Mouse (Mus musculus) liver, adult 2 months (tissue): ENCODE measurements around the gene Chil4. TPM values are rescaled to one million over a fixed set of nuclear protein-coding genes. Genes with fewer than 3 reads are reported as not detected.
"Not testable (repeated sequence)": the region's sequence is repeated elsewhere in the genome, so short reads cannot be mapped to it uniquely, and the experiment has no call there.

Experiments
- DNase-seq: peaks from one replicate; pipeline ENCODE4 v3.0.0-alpha.2; 2011; ENCODE audit warnings: low read depth, low spot score; ENCODE audit errors: extremely low read depth
- H3K27ac ChIP-seq: fragments of 200-500 bp; replicated peaks from 2 replicates; pipeline ENCODE4 v1.5.1; 2012; ENCODE audit warnings: low read depth, mild to moderate bottlenecking, control low read depth, inconsistent platforms, low read length; ENCODE audit not compliant: insufficient read depth
- H3K27me3 ChIP-seq: fragments of 200-500 bp; 2 replicates; pipeline ENCODE4 v1.6.1; 2012; ENCODE audit warnings: mild to moderate bottlenecking, moderate library complexity, low read length, inconsistent platforms; ENCODE audit not compliant: control insufficient read depth, insufficient read depth
- H3K36me3 ChIP-seq: fragments of 200-500 bp; 2 replicates; pipeline ENCODE4 v1.6.1; 2012; ENCODE audit warnings: low read length, inconsistent platforms; ENCODE audit not compliant: control insufficient read depth, insufficient read depth
- H3K4me1 ChIP-seq: fragments of 200-500 bp; 2 replicates; pipeline ENCODE4 v1.6.1; 2011; ENCODE audit warnings: low read length; ENCODE audit not compliant: control insufficient read depth, insufficient read depth
- H3K4me3 ChIP-seq: fragments of 200-500 bp; 2 replicates; pipeline ENCODE4 v1.5.1; 2011; ENCODE audit warnings: low read depth, mild to moderate bottlenecking, control low read depth, low read length, moderate library complexity; ENCODE audit not compliant: insufficient read depth
- H3K79me2 ChIP-seq: fragments of 200-500 bp; 2 replicates; pipeline ENCODE4 v1.6.1; 2012; ENCODE audit warnings: inconsistent platforms, mild to moderate bottlenecking, low read length, moderate library complexity; ENCODE audit not compliant: control insufficient read depth, insufficient read depth
- H3K9ac ChIP-seq: fragments of 200-500 bp; 2 replicates; pipeline ENCODE4 v1.6.1; 2012; ENCODE audit warnings: low read depth, mild to moderate bottlenecking, control low read depth, inconsistent platforms, low read length
- CTCF ChIP-seq: fragments of 200-500 bp; IDR thresholded peaks from 2 replicates; pipeline ENCODE4 v1.5.1; 2011; ENCODE audit warnings: low read depth, low read length, control low read depth
- POLR2A ChIP-seq: fragments of 200-500 bp; IDR thresholded peaks from 2 replicates; pipeline ENCODE4 v1.6.1; 2011; ENCODE audit warnings: low read length, control low read depth; ENCODE audit not compliant: insufficient read depth; ENCODE audit errors: extremely low read depth
- WGBS: fragments of 180-500 bp; shearing (Covaris S2); methylation state at CpG from one replicate; pipeline ENCODE4 v1.1.7; 2018; 5-methylcytosine and 5-hydroxymethylcytosine counted together
- polyA plus RNA-seq: library from polyadenylated mRNA; depleted of rRNA; stranded (reverse); fragments of >200 nt; gene quantifications from 2 replicates; pipeline ENCODE4 v1.2.3, GENCODE M21; 2012; rRNA removed
- total RNA-seq: library from RNA; depleted of rRNA; stranded (reverse); fragments of >200 nt; gene quantifications from 2 replicates; pipeline ENCODE4 v1.2.3, GENCODE M21; 2014; rRNA removed

Chil4 gene
- total RNA-seq, result 0.13 TPM in 1 of 2 replicates, not detected in the other
- polyA plus RNA-seq, result not detected in 2 replicates

GRCm38 (mm10) chr3:106219407-106219806 lies at the start of gene Chil4:
Chil4 (minus strand) TSS chr3:106219507.
- WGBS, result 92% methylated on average over 2 of the region's 2 CpGs
- H3K9ac ChIP-seq, result no peak within 1 kb of the TSS

GRCm38 (mm10) chr3:106265854-106266253 lies 46.5 kb upstream of the Chil4 start:
- Histone ChIP-seq H3K4me3 (no peak overlapping the region), H3K9ac (no peak overlapping the region), H3K27ac (no peak overlapping the region), H3K27me3 (no peaks in the 10 kb centered on the region), H3K4me1 (no peaks in the 10 kb centered on the region), H3K36me3 (no peaks in the 10 kb centered on the region), H3K79me2 (no peaks in the 10 kb centered on the region)
- WGBS, result 66% methylated on average over 2 of the region's 2 CpGs
- DNase-seq, result no peak
- no peak for TF ChIP-seq CTCF
- TF ChIP-seq POLR2A, result no peak

More at GRCm38 (mm10) chr3:106219407-106219806, at the start of gene Chil4:
- H3K36me3 ChIP-seq, result no peaks in the 10 kb centered on the region
- no peaks in the 10 kb centered on the region for H3K27me3 ChIP-seq
- no peaks in the 10 kb centered on the region for H3K79me2 ChIP-seq
- no peak for TF ChIP-seq POLR2A
- TF ChIP-seq CTCF, result no peak
- no peak within 1 kb of the TSS for H3K4me3 ChIP-seq
- no peaks in the 10 kb centered on the region; the same call in 1 of the 2 replicates for H3K4me1 ChIP-seq
- DNase-seq, result no peak
- H3K27ac ChIP-seq, result no peak within 1 kb of the TSS

DNA sequence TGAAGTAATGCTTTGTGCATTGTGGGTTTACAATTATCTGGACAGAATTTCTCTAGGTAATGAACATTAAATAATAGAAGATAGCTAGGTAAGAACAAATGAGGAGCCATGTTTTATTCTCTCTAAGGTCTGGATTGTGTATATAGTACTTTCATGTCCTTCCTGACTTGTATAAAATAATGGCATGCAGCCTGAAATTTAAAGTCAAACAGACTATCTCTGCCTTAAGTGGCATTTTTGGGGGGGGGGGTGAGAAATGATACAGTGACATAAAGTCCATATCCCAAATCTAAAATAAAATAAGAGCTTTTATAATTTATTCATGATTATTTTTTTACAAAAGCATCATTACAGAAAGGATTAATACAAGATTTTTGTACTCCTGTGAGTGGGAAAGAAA lies 45.5 kb upstream of the Chil4 start:
- no peak for TF ChIP-seq POLR2A
- no peak for TF ChIP-seq CTCF
- Histone ChIP-seq H3K27me3 (no peaks in the 10 kb centered on the region), H3K9ac (no peak overlapping the region), H3K36me3 (no peaks in the 10 kb centered on the region), H3K4me3 (no peak overlapping the region), H3K79me2 (no peaks in the 10 kb centered on the region), H3K4me1 (no peaks in the 10 kb centered on the region), H3K27ac (no peak overlapping the region)
- no peak for DNase-seq

DNA sequence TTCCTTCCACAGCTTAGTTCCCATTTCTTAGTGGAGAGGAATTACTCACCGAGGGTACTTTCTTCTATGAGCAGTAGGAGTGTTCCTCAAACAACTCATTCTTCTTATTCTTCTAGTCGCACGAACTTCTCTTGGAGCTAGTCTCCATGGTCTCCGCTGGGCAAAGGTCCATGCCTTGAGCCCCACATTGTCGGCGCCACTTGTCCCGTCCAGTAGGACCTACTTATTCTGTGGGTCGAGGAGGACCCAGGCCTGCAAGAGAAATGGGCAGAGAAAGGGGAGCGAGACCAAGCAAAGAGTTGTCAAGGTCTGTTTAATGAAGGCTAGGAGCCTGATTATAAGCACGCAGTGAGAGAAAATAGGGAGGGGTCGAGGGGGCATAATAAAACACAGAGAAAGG lies 37.8 kb upstream of the Chil4 start:
- not testable (repeated sequence) for H3K9ac ChIP-seq, H3K4me3 ChIP-seq, H3K27me3 ChIP-seq, DNase-seq, H3K4me1 ChIP-seq, H3K36me3 ChIP-seq, H3K27ac ChIP-seq, H3K79me2 ChIP-seq
- WGBS, result 87% methylated on average over 11 of the region's 11 CpGs

GRCm38 (mm10) chr3:106252719-106253118 lies 33.4 kb upstream of the Chil4 start:
- H3K27me3 ChIP-seq, result no peaks in the 10 kb centered on the region
- H3K4me1 ChIP-seq, result no peaks in the 10 kb centered on the region
- H3K9ac ChIP-seq, result no peak overlapping the region
- H3K4me3 ChIP-seq, result no peak overlapping the region
- no peaks in the 10 kb centered on the region for H3K36me3 ChIP-seq
- TF ChIP-seq POLR2A (no peak), CTCF (no peak)
- no peaks in the 10 kb centered on the region for H3K79me2 ChIP-seq
- H3K27ac ChIP-seq, result no peak overlapping the region
- 81% methylated on average over 6 of the region's 6 CpGs for WGBS
- DNase-seq, result no peak

GRCm38 (mm10) chr3:106250763-106251399 lies 31.6 kb upstream of the Chil4 start:
- H3K9ac ChIP-seq, H3K4me1 ChIP-seq, H3K79me2 ChIP-seq, H3K4me3 ChIP-seq, H3K27me3 ChIP-seq, H3K27ac ChIP-seq, DNase-seq, H3K36me3 ChIP-seq: not testable (repeated sequence)
- 75% methylated on average over 5 of the region's 5 CpGs for WGBS

DNA sequence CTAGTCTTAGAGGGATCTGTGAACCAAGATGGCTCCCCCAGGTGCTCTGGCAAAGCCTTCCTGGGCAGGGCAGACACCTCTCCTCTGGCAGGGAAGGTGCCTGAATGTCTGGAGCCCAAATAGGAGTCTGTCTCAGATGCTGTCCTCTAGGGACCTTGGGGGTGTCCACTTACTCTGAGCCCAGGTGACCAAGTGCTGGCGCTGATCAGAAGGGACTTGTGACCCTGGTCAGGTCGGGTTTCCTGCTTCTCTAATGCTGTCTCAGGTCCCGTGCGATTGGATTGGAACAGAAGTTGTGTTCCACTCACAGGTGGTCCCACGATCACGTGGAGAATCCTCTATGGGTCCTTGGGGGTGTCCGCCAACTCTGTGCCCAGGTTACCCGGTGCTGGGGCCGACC lies 28.1 kb upstream of the Chil4 start:
- H3K27me3 ChIP-seq, H3K36me3 ChIP-seq, H3K4me3 ChIP-seq, H3K79me2 ChIP-seq, DNase-seq, H3K27ac ChIP-seq, H3K4me1 ChIP-seq, H3K9ac ChIP-seq: not testable (repeated sequence)
- WGBS, result 83% methylated on average over 9 of the region's 9 CpGs

- H3K4me3 ChIP-seq, DNase-seq, H3K27me3 ChIP-seq, H3K27ac ChIP-seq, H3K9ac ChIP-seq, H3K4me1 ChIP-seq, H3K79me2 ChIP-seq, H3K36me3 ChIP-seq: not testable (repeated sequence)
- 90% methylated on average over 1 of the region's 1 CpGs for WGBS
Observed at GRCm38 (mm10) chr3:106240210-106240609, 20.9 kb upstream of the Chil4 start.
